Mouse (Mus musculus) heart, embryonic 16.5 days (tissue): ENCODE measurements at regions not wholly inside any gene's neighbourhood (a gene's known extent, or its start where the extent isn't known, plus 50 kb on each side); places are given as distances from the start of the nearest gene placed in this dataset.

Experiments
- ATAC-seq: fragments of 200-750 bp; cut with Nextera tagmentation; replicated peaks from 2 replicates; pipeline ENCODE4 v1.8.0; 2017; ENCODE audit warnings: moderate number of reproducible peaks; ENCODE audit not compliant: insufficient read depth, low FRiP score; ENCODE audit errors: extremely low read depth
- H3K27ac ChIP-seq: fragments of 300-500 bp; sonication (generic); 2 replicates; pipeline ENCODE4 v1.5.1; 2014; ENCODE audit warnings: mild to moderate bottlenecking, low read length, control low read depth, moderate library complexity
- H3K27me3 ChIP-seq: fragments of 300-500 bp; sonication (generic); 2 replicates; pipeline ENCODE4 v1.6.1; 2014; ENCODE audit warnings: low read length, mixed read lengths; ENCODE audit not compliant: control insufficient read depth, insufficient read depth
- H3K36me3 ChIP-seq: fragments of 300-500 bp; sonication (generic); 2 replicates; pipeline ENCODE4 v1.6.1; 2014; ENCODE audit not compliant: control insufficient read depth, insufficient read depth
- H3K4me1 ChIP-seq: fragments of 300-500 bp; sonication (generic); 2 replicates; pipeline ENCODE4 v1.6.1; 2014; ENCODE audit warnings: low read length, mixed read lengths; ENCODE audit not compliant: control insufficient read depth, insufficient read depth
- H3K4me2 ChIP-seq: fragments of 300-500 bp; sonication (generic); 2 replicates; pipeline ENCODE4 v1.6.1; 2014; ENCODE audit warnings: low read depth, mild to moderate bottlenecking, control low read depth, low read length
- H3K4me3 ChIP-seq: fragments of 300-500 bp; sonication (generic); 2 replicates; pipeline ENCODE4 v1.5.1; 2014; ENCODE audit warnings: mild to moderate bottlenecking, control low read depth, low read length
- H3K9ac ChIP-seq: fragments of 300-500 bp; sonication (generic); 2 replicates; pipeline ENCODE4 v1.6.1; 2014; ENCODE audit warnings: low read length, control low read depth
- H3K9me3 ChIP-seq: fragments of 300-500 bp; sonication (generic); replicated peaks from 2 replicates; pipeline ENCODE4 v1.6.1; 2016; ENCODE audit warnings: low read length; ENCODE audit not compliant: control insufficient read depth
- WGBS: fragments of 180-500 bp; shearing (Covaris S2); extraction: QIAGEN DNeasy Blood & Tissue Kit; methylation state at CpG from one replicate; pipeline ENCODE4 v1.1.7; 2014; 5-methylcytosine and 5-hydroxymethylcytosine counted together

- no peak for ATAC-seq
- Histone ChIP-seq H3K27ac (no peak overlapping the region), H3K4me1 (peaks cover 5% of the 10 kb centered on the region; the same call in 1 of the 2 replicates), H3K4me3 (no peak overlapping the region), H3K27me3 (no peaks in the 10 kb centered on the region), H3K9me3 (no peaks in the 10 kb centered on the region), H3K9ac (no peak overlapping the region), H3K36me3 (no peaks in the 10 kb centered on the region), H3K4me2 (no peak overlapping the region)
- WGBS = 79% methylated on average over 2 of the region's 2 CpGs
Observed at GRCm38 (mm10) chr10:45892464-45892863, 314.8 kb downstream of the Hace1 start.

- Histone ChIP-seq H3K4me2 (no peak overlapping the region), H3K27me3 (no peaks in the 10 kb centered on the region), H3K4me1 (peaks cover 2% of the 10 kb centered on the region; the same call in 1 of the 2 replicates), H3K36me3 (no peaks in the 10 kb centered on the region), H3K9me3 (no peaks in the 10 kb centered on the region), H3K4me3 (no peak overlapping the region), H3K27ac (no peak overlapping the region), H3K9ac (no peak overlapping the region)
- 72% methylated on average over 2 of the region's 2 CpGs for WGBS
- no peak for ATAC-seq
Observed at GRCm38 (mm10) chr10:45893894-45894831, 316.5 kb downstream of the Hace1 start.

- ATAC-seq = no peak
- Histone ChIP-seq H3K9ac (no peak overlapping the region), H3K27ac (no peak overlapping the region), H3K27me3 (no peaks in the 10 kb centered on the region), H3K4me1 (no peaks in the 10 kb centered on the region), H3K4me3 (no peak overlapping the region), H3K9me3 (peaks cover 4% of the 10 kb centered on the region), H3K4me2 (no peak overlapping the region), H3K36me3 (no peaks in the 10 kb centered on the region)
- WGBS = 30% methylated on average over 3 of the region's 3 CpGs
Observed at GRCm38 (mm10) chr10:45916928-45917327, 339.3 kb downstream of the Hace1 start.

- Histone ChIP-seq H3K9ac (no peak overlapping the region), H3K9me3 (no peaks in the 10 kb centered on the region), H3K27me3 (no peaks in the 10 kb centered on the region), H3K4me1 (no peaks in the 10 kb centered on the region), H3K4me3 (no peak overlapping the region), H3K27ac (no peak overlapping the region), H3K36me3 (no peaks in the 10 kb centered on the region), H3K4me2 (no peak overlapping the region)
- ATAC-seq = no peak
- WGBS = 40% methylated on average over 1 of the region's 1 CpGs
Observed at GRCm38 (mm10) chr10:45925746-45926145, 348.1 kb downstream of the Hace1 start.

- Histone ChIP-seq H3K9ac (no peak overlapping the region), H3K4me1 (no peaks in the 10 kb centered on the region), H3K27ac (no peak overlapping the region), H3K36me3 (no peaks in the 10 kb centered on the region), H3K9me3 (no peaks in the 10 kb centered on the region), H3K4me3 (no peak overlapping the region), H3K4me2 (no peak overlapping the region), H3K27me3 (no peaks in the 10 kb centered on the region)
- 86% methylated on average over 4 of the region's 4 CpGs for WGBS
- no peak for ATAC-seq
Observed at GRCm38 (mm10) chr10:45933631-45934310, 356.1 kb downstream of the Hace1 start.

GRCm38 (mm10) chr10:45957686-45958085 is 380.1 kb downstream of the Hace1 start:
- Histone ChIP-seq H3K27ac (no peak overlapping the region), H3K4me2 (no peak overlapping the region), H3K9ac (no peak overlapping the region), H3K4me1 (no peaks in the 10 kb centered on the region), H3K4me3 (no peak overlapping the region), H3K36me3 (no peaks in the 10 kb centered on the region), H3K9me3 (no peaks in the 10 kb centered on the region), H3K27me3 (no peaks in the 10 kb centered on the region)
- no peak for ATAC-seq

- no peaks in the 10 kb centered on the region for H3K9me3 ChIP-seq
- no peak overlapping the region for H3K4me2 ChIP-seq
- H3K27ac ChIP-seq = no peak overlapping the region
- H3K4me3 ChIP-seq = no peak overlapping the region
- no peak for ATAC-seq
- H3K36me3 ChIP-seq = no peaks in the 10 kb centered on the region
- WGBS = 82% methylated on average over 1 of the region's 1 CpGs
- H3K9ac ChIP-seq = no peak overlapping the region
- H3K27me3 ChIP-seq = no peaks in the 10 kb centered on the region
- no peaks in the 10 kb centered on the region for H3K4me1 ChIP-seq
Observed at GRCm38 (mm10) chr10:45972240-45972639, 394.6 kb downstream of the Hace1 start.

GRCm38 (mm10) chr10:45982731-45983274 is 405.2 kb downstream of the Hace1 start:
- Histone ChIP-seq H3K27me3 (no peaks in the 10 kb centered on the region), H3K9me3 (no peaks in the 10 kb centered on the region), H3K36me3 (no peaks in the 10 kb centered on the region), H3K4me3 (no peak overlapping the region), H3K4me1 (no peaks in the 10 kb centered on the region), H3K4me2 (no peak overlapping the region), H3K27ac (no peak overlapping the region), H3K9ac (no peak overlapping the region)
- 64% methylated on average over 4 of the region's 4 CpGs for WGBS
- no peak for ATAC-seq
